Mouse (Mus musculus): Measurements from ENCODE around the gene Nlrp4c. TPM values are rescaled to one million over a fixed set of nuclear protein-coding genes. Genes with fewer than 3 reads are reported as not detected.
"Not testable (repeated sequence)": the region's sequence is repeated elsewhere in the genome, so short reads cannot be mapped to it uniquely, and the experiment has no call there.

The Nlrp4c gene
- polyA plus RNA-seq (2012; rRNA removed), result not detected in 2 replicates

- TF ChIP-seq POLR2A (IDR thresholded peaks at IDR 0.05; ENCODE audit: extremely low read depth, insufficient read depth, low read length), result no peak
- no peaks in the 10 kb centered on the region for H3K4me1 ChIP-seq (ENCODE audit: control insufficient read depth, insufficient read depth, low read length)
- H3K4me3 ChIP-seq (ENCODE audit: insufficient read depth, low read length), result no peak within 1 kb of the TSS
- no peak within 1 kb of the TSS for H3K27ac ChIP-seq (ENCODE audit: insufficient read depth, low read length)
Measured at GRCm38 (mm10) chr7:6044861-6045260, at the start of gene Nlrp4c. Gene Nlrp4c, plus strand, starts transcription at chr7:6045161.

GRCm38 (mm10) chr7:6010910-6011309 is 34.1 kb upstream of the Nlrp4c start, which contains the start of gene Vmn1r65:
Gene Vmn1r65, minus strand, starts transcription at chr7:6011010.
- H3K4me3 ChIP-seq (ENCODE audit: insufficient read depth, low read length), result no peak within 1 kb of the TSS
- no peak within 1 kb of the TSS for H3K27ac ChIP-seq (ENCODE audit: insufficient read depth, low read length)
- TF ChIP-seq CTCF (IDR thresholded peaks at IDR 0.05; ENCODE audit: extremely low read depth, insufficient read depth, low read length), result no peak
- no peaks in the 10 kb centered on the region for H3K4me1 ChIP-seq (ENCODE audit: control insufficient read depth, insufficient read depth, low read length)

GRCm38 (mm10) chr7:6119501-6119900 is 74.5 kb downstream of the Nlrp4c start:
- no peak for TF ChIP-seq CTCF (IDR thresholded peaks at IDR 0.05; ENCODE audit: extremely low read depth, insufficient read depth, low read length)
- no peak for TF ChIP-seq POLR2A (IDR thresholded peaks at IDR 0.05; ENCODE audit: extremely low read depth, insufficient read depth, low read length)
- H3K27ac ChIP-seq (ENCODE audit: insufficient read depth, low read length), result no peak overlapping the region
- no peaks in the 10 kb centered on the region for H3K4me1 ChIP-seq (ENCODE audit: control insufficient read depth, insufficient read depth, low read length)
- H3K4me3 ChIP-seq (ENCODE audit: insufficient read depth, low read length), result no peak overlapping the region

GRCm38 (mm10) chr7:6120104-6120503 is 75.1 kb downstream of the Nlrp4c start:
- H3K4me3 ChIP-seq (ENCODE audit: insufficient read depth, low read length); H3K4me1 ChIP-seq (ENCODE audit: control insufficient read depth, insufficient read depth, low read length); H3K27ac ChIP-seq (ENCODE audit: insufficient read depth, low read length): not testable (repeated sequence)

- H3K4me3 ChIP-seq (ENCODE audit: insufficient read depth, low read length); H3K27ac ChIP-seq (ENCODE audit: insufficient read depth, low read length); H3K4me1 ChIP-seq (ENCODE audit: control insufficient read depth, insufficient read depth, low read length): not testable (repeated sequence)
Measured at GRCm38 (mm10) chr7:6121128-6121527, 76.2 kb downstream of the Nlrp4c start.

- no peaks in the 10 kb centered on the region; the same call in 1 of the 2 replicates for H3K4me1 ChIP-seq (ENCODE audit: control insufficient read depth, insufficient read depth, low read length)
- H3K27ac ChIP-seq (ENCODE audit: insufficient read depth, low read length), result no peak overlapping the region
- H3K4me3 ChIP-seq (ENCODE audit: insufficient read depth, low read length), result no peak overlapping the region
- TF ChIP-seq POLR2A (IDR thresholded peaks at IDR 0.05; ENCODE audit: extremely low read depth, insufficient read depth, low read length), result no peak
- TF ChIP-seq CTCF (IDR thresholded peaks at IDR 0.05; ENCODE audit: extremely low read depth, insufficient read depth, low read length), result peak; percentile 90
Measured at GRCm38 (mm10) chr7:6126690-6127448, 81.9 kb downstream of the Nlrp4c start.

GRCm38 (mm10) chr7:6130346-6130745 is 85.4 kb downstream of the Nlrp4c start:
- no peak overlapping the region for H3K4me3 ChIP-seq (ENCODE audit: insufficient read depth, low read length)
- no peak for TF ChIP-seq POLR2A (IDR thresholded peaks at IDR 0.05; ENCODE audit: extremely low read depth, insufficient read depth, low read length)
- no peak for TF ChIP-seq CTCF (IDR thresholded peaks at IDR 0.05; ENCODE audit: extremely low read depth, insufficient read depth, low read length)
- H3K4me1 ChIP-seq (ENCODE audit: control insufficient read depth, insufficient read depth, low read length), result no peaks in the 10 kb centered on the region; the same call in 1 of the 2 replicates

GRCm38 (mm10) chr7:6132646-6133045 is 87.7 kb downstream of the Nlrp4c start:
- no peak overlapping the region for H3K27ac ChIP-seq (ENCODE audit: insufficient read depth, low read length)
- H3K4me1 ChIP-seq (ENCODE audit: control insufficient read depth, insufficient read depth, low read length), result no peaks in the 10 kb centered on the region; the same call in 1 of the 2 replicates
- no peak overlapping the region for H3K4me3 ChIP-seq (ENCODE audit: insufficient read depth, low read length)
- TF ChIP-seq CTCF (IDR thresholded peaks at IDR 0.05; ENCODE audit: extremely low read depth, insufficient read depth, low read length) (no peak), POLR2A (IDR thresholded peaks at IDR 0.05; ENCODE audit: extremely low read depth, insufficient read depth, low read length) (no peak)

More at GRCm38 (mm10) chr7:6130346-6130745, 85.4 kb downstream of the Nlrp4c start:
- H3K27ac ChIP-seq (ENCODE audit: insufficient read depth, low read length), result no peak overlapping the region

GRCm38 (mm10) chr7:6136497-6136896 is 91.5 kb downstream of the Nlrp4c start:
- H3K4me3 ChIP-seq (ENCODE audit: insufficient read depth, low read length), result no peak overlapping the region
- H3K4me1 ChIP-seq (ENCODE audit: control insufficient read depth, insufficient read depth, low read length), result no peaks in the 10 kb centered on the region
- no peak overlapping the region for H3K27ac ChIP-seq (ENCODE audit: insufficient read depth, low read length)
- TF ChIP-seq POLR2A (IDR thresholded peaks at IDR 0.05; ENCODE audit: extremely low read depth, insufficient read depth, low read length), result no peak

- Histone ChIP-seq H3K27ac (ENCODE audit: insufficient read depth, low read length) (no peak overlapping the region), H3K4me3 (ENCODE audit: insufficient read depth, low read length) (no peak overlapping the region), H3K4me1 (ENCODE audit: control insufficient read depth, insufficient read depth, low read length) (peaks cover 1% of the 10 kb centered on the region; the same call in 1 of the 2 replicates)
- no peak for TF ChIP-seq CTCF (IDR thresholded peaks at IDR 0.05; ENCODE audit: extremely low read depth, insufficient read depth, low read length)
- no peak for TF ChIP-seq POLR2A (IDR thresholded peaks at IDR 0.05; ENCODE audit: extremely low read depth, insufficient read depth, low read length)
Measured at GRCm38 (mm10) chr7:6139295-6139694, 94.3 kb downstream of the Nlrp4c start.

Data from cortical plate, adult 2 months (tissue).